Mouse (Mus musculus): Measurements from ENCODE around the gene Rtl5. TPM values are rescaled to one million over a fixed set of nuclear protein-coding genes. Genes with fewer than 3 reads are reported as not detected.
"Not testable (repeated sequence)": the region's sequence is repeated elsewhere in the genome, so short reads cannot be mapped to it uniquely, and the experiment has no call there.

The Rtl5 gene
- 7.8 and 11.4 TPM in 2 replicates for total RNA-seq (2021)
- long read RNA-seq, experiment 1, full-length matches to known transcripts, result 3 of 4 reads
- long read RNA-seq, experiment 1, partial matches to known transcripts, result 0 of 4 reads
- long read RNA-seq, experiment 1, other reads (novel, unspliced or antisense), result 1 of 4 reads
- long read RNA-seq, experiment 2, full-length matches to known transcripts, result 7 of 7 reads
- long read RNA-seq, experiment 2, partial matches to known transcripts, result 0 of 7 reads
- long read RNA-seq, experiment 2, other reads (novel, unspliced or antisense), result 0 of 7 reads

GRCm38 (mm10) chrX:102070591-102071471, at the start of gene Rtl5:
Gene Rtl5 (minus strand): TSS chrX:102071304.
- peak; percentile 85 for DNase-seq

DNA sequence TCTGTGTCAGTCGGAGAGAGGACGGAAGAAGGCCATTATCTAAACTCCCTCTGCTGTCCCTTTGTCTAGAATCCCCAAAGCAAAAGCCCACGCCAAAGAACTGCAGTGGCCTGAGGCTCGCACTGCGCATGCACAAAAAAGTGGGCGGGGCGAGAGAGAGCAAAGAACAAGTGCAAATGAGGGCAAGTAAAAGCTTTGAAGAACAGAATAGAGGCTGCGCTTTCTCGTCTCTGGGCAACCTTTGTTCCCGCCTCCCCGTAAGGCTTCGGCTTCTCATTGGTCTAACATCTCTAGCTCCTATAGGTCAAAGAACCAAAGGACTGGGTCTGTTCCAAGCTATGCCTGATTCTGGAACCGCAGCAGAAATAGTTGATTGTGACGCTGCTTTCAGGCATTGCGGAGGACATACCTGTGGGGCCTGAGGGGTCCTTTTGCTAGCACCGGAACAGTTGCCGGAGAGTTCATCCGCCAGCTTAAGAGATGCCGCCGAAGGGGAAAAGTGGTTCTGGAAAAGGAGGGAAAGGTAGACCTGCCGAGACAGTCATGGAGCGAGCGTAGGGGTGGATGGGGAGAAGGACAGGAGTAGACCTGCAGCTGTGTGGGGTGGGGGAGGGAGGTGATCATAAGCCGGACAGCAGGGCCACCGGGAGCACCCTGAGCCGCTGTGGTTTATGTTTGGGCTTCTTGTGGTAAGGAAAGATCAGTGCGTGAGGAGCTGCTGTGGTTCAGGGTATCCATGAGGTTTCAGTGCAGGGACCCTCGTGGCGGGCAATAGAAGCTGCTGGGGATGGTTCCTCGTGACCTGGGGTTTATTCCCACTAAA, 48.1 kb upstream of the Rtl5 start, which contains the start of gene Pin4:
Pin4 (plus strand) TSS at position 406 of the 823 bp plus-strand sequence.
- peak; percentile 95 for DNase-seq

DNA sequence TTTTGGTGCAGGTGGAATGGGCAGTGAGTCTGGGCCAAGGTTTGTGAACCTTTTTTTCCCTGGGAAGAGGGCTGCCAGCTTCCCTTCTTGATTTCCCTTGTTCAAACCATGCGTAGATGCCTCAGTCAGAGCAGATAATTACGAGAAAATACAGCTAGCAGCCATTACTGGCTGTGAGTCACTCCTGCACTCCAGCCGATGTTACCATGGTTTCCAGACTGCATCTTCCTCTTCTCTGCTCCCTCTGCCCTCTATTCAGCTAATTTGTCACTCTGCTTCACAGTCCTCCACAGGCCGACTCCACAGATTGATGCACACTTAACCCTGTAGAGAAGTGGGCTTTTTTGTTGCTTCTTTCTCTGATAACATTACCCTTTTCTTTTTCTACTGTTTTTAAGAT, 44.6 kb upstream of the Rtl5 start:
- DNase-seq, result no peak

DNA sequence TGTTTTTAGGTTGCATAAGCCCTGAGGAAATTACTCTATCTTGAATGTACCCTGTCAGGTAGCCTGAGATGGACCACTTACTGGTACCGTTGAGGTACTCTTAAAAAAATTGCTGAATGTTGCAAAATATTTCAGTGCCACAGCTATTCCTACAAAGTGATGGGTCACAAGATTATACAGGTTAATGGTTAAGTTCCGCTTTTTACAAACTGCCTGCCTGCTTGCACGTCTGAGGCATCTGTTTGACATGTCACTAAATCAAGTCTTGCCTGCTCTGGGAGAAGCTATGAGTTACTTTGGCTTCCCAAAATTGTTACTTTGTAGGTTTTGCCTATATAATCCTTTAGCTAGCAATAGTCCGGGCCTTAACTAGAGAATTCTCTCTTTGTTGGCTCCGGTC, 38.2 kb upstream of the Rtl5 start:
- not testable (repeated sequence) for DNase-seq

- DNase-seq, result not testable (repeated sequence)
Measured at GRCm38 (mm10) chrX:102103830-102104229, 32.7 kb upstream of the Rtl5 start.

GRCm38 (mm10) chrX:102101886-102102285, 30.8 kb upstream of the Rtl5 start:
- no peak for DNase-seq

DNA sequence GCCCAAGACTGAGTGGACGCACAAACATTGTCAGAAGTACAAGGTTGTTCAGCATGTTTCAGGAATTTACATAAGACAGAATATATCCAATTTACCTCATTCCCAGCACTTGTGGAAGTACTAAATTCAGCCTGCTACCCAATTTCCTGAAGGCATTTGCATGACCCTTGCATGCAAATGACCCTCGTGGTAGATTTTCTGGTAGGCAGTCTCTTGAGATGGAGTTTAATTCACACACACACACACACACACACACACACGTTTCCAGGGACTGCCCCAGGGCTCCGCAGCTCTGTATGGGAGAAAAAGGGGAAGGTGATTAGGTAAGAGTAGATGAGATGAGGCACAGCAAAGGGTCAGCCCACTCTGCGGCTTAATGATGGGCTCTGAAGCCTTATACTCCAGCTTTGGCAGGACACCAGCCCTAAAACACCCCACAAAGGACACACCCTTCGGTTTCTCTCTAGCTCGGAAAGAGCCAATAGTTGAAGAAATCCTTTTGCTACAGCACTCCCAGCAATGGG, 23.3 kb upstream of the Rtl5 start:
- DNase-seq, result no peak

GRCm38 (mm10) chrX:102090605-102091004, 19.5 kb upstream of the Rtl5 start:
- no peak for DNase-seq

DNA sequence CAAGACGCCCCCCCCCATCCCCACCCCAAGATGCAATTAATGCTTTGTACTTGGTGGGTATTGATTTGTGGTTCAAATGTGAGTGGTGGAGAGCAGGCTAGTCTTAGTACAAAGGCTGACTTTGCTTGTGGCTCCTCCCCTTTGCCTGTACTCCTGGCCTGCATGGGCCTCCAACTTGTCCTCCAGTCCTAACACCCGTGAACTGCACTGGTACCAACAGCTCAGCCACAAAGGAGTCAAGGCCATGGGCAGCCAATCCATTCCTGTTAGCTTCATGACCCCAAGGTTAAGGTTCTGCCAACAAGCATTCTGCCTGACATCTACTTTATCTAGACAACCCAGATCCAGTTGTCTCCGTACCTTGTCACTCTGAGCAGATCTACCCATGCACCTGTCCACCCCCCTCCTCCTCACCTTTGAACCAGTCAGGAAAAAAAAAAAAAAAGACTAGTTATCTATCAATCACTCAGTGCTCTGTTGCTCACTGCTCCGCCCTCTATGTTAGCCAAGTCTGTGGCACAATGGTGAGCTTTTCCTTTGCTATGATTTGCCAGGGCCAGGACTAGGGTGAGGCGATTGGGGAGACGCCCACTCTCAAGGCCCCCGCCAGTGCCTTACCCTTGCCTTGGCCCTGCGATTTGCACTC, 14.8 kb upstream of the Rtl5 start:
- DNase-seq, result no peak

DNA sequence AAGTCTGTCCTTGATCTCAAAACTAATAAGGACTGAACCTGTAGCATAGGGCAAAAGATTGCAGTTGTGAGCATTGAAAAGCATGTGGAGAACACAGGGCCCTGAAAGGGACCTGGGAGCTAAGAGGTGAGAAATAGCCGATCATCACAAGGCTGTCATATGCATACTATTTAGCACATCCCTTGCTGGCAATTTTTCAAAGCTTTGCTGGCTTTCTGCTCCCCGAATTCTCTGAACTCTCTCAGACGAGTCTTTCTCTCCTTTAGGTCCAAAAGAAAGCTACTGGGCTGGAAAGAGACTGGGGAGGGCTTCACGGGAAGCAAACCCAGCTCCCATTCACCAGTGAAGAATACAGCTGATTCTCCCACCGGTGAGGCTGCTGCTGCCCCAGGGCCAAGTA, 11.2 kb upstream of the Rtl5 start:
- no peak for DNase-seq

GRCm38 (mm10) chrX:102081573-102082279, 10.6 kb upstream of the Rtl5 start:
- DNase-seq, result no peak

DNA sequence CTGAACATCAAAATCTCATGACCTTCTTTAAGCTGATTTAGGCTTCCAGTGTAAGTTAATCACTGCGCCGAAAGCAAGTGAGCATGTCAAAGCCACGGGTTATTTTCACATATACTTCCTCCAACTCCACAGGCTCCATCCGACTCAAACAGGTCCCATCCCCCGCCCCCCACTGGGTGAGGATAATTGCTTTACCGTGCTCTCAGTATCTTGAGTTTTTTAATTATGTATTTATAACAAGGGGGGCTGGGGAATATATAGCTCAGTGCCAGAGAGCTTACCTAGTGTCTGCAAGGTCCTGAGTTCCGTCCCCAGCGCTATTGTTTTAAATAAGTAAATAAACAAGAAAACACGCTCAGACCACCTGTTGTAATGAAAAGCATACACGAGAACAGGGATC, 10.0 kb upstream of the Rtl5 start:
- DNase-seq, result no peak

- peak; percentile 54 for DNase-seq
Measured at GRCm38 (mm10) chrX:102076886-102077765, 6.0 kb upstream of the Rtl5 start.

DNA sequence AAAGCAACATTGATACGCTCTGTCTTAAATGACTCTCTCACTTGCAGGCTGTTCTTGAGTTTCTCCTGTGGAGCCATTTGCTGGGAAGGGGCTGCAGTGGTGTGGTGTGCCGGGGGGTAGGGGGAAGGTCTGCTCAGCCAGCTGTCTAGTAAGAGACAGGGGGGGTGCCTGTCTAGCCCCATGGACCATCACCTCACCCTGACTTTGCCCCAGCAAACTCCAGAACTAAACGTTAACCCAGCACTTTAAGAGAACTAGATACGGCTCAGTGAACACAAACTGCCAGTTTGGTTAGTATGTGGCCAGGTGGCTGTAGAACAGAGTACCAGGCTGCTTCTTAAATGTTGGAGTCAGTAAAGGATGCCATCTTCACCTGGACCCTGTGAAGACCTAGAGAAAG, 4.1 kb upstream of the Rtl5 start:
- no peak for DNase-seq

- DNase-seq, result no peak
Measured at GRCm38 (mm10) chrX:102074435-102074834, 3.3 kb upstream of the Rtl5 start.

DNA sequence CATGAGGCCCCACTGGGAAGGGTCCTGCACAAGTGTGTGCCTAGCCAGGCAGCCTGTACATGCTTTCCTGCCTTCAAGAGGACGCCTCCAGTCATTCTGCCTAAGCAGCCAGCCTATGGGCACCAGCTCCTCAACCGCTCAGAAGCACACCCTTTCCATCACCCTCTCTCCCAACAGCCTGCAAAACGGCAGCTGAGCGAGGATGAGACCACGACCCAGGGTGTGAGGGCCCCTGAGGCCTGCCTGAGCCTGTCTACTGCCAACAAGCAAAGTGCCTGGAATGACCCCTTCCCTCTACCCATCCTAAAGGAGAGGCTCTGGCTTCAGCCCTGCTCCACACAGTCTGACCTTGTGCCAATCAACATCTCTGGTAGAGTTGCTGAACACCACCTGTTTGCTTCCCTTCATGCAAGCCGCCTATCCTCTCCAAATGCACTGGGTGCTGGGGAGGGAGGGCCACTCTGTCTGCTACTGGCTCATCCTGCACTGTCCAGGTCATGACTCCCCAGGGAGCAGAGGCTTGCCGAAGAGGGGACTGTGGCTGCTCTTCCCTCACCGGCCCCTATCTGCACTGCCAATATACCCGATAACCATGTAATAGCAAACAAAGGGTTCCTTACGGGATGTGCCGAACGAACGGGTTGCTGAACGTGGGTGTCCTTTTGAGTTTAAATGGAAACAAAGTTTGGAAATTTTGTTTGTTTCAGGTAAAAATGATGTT, 2.7 kb upstream of the Rtl5 start:
- DNase-seq, result no peak

- DNase-seq, result no peak
Measured at GRCm38 (mm10) chrX:102071517-102071916, 413 bp upstream of the Rtl5 start.

DNA sequence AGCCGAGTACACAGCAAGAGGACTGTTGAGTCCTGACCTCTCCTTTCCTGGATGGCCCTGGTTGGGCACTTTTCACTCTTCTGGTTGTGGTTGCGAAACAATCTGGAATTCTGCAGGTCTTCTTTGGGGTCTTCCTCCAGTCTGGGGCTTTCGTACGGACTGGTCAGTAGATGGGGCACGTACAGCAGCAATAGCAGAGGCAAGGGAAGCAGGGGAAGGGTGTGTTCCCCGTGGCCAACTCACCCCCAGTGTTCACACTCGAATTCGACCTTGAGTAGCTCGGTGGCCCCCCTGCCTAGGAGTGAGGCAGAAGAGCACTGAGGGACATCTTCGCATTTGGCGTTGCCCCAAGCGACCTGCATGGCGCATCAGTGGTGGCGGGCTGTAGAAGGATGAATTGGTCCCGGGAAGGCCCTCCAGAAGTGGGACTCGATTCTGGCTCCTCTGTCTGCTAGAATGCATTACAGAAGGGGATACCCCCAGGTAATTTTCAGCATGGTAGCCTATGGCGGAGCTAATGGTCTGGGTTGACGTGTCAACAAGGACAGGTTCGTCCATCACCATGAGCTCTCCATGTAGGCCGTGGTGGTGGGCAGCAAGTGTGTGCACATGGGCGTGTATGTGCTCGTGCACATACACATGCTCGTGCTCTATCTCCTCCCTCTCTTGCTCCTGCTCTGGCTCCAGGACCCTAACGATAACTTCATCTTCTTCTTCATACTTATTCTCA, 2.1 kb downstream of the Rtl5 start:
- no peak for DNase-seq

DNA sequence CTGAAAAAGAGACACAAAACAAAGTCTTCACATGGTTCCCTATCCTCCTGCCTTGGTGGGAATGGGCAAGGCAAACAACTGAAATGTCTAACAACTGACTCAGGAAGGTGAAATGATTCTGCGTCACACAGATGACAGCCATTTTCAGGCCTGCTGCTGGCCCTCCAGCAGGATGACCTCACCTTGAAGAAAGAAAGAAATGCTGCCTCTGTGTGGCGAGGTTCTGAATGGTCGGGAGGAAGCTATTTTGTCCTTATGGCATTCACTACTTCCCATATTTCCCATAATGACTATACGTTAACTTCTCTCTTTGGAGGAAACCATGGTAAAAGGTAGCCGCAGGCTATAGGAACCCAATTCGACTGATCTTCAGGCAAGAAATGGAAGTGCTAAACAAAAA, 4.0 kb downstream of the Rtl5 start:
- no peak for DNase-seq

Data from adrenal gland, postnatal 14 days (tissue).